Mouse (Mus musculus) megakaryocyte, adult 5-6 weeks (primary cell): Measurements from ENCODE around the gene Gm11492. TPM values are rescaled to one million over a fixed set of nuclear protein-coding genes. Genes with fewer than 3 reads are reported as not detected.

Experiments
- ATAC-seq: 2 replicates; pipeline ENCODE4 v1.8.0; 2016; ENCODE audit warnings: mild to moderate bottlenecking, inconsistent platforms; ENCODE audit not compliant: poor library complexity, severe bottlenecking
- total RNA-seq, 2 experiments: library from RNA; stranded (forward) in 1 of 2; stranded (reverse) in 1 of 2; fragments of 153-499, 151-499 nt in 1 of 2; fragments of 221-1000, 200-1000 nt in 1 of 2; gene quantifications; 2 replicates each; pipeline versions ENCODE4 v1.2.3 to v1.2.4; 2015 to 2017

Gene Gm11492
- total RNA-seq, 2 experiments from 2014 or later = not detected

DNA sequence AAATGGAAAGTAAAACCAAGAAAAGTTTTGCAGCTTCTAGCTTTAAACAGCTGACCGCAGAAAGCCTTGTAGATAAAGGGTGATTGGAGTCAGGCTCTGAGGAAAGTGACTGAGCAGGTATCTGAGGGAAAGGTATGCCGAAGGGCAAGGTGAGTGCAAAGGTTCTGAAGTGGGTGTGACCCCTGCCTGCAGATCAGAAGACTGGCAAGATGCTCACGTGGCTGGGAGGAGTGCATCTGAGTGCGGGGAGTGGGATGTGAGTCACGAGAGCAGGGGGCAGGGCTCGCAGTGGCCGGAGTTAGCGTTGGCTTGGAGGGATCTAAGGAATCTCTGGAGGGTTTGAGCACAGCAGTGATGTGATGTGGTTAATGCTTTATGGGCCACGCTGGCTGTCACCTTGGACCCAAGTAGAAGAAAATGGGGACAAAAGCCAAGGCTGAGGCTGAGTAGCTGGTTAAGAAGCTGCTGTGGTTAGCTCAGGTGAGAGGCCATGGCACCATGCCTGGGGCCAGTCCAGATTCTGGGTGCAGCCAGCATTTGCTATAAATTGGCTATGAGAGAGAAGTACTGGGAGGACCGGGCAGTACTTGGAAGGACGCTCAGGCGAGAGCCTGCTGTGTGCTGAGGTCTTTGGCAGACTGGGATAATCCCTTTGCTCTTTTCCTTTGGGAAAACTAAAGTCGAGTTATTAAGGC is 33.1 kb downstream of the Gm11492 start:
- no peak for ATAC-seq

DNA sequence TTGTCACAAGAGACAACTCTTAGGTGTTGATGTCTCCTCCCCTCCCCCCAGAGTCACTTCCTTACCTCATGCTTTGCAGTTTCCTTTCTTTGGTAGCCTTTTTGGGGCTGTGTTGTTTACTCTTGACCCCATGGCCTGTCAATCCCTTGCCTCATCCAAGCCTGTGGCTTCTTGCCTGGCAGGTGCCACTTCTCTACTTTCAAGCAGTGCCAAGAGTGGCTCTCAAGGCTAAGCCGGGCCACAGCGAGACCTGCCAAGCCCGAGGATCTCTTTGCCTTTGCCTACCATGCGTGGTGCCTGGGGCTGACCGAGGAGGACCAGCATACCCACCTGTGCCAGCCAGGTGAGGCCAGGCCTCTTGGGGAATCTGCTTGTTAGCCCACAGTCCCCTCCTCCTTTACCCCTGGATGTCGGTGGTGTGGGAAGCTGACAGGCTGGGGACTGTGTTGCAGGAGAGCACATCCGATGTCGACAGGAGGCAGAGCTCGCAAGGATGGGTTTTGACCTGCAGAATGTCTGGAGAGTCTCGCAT is 33.9 kb downstream of the Gm11492 start:
- ATAC-seq = no peak

DNA sequence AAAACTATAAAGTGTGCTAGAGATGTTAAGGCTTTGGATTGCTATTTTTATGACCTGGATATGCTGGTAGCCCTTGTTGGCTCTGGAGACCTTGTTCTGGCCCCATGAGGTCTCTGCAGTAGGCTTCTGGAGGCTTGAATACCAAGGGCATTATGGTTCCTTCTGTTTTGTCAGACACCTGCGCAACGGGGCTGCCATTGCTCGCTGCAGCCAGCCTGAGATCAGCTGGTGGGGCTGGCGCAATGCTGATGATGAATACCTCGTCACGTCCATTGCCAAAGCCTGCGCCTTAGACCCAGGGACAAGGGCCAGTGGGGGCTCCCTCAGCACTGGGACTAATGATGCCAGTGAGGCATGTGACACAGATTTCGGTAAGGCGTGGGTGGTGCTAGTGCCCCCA is 35.8 kb downstream of the Gm11492 start:
- ATAC-seq = no peak

DNA sequence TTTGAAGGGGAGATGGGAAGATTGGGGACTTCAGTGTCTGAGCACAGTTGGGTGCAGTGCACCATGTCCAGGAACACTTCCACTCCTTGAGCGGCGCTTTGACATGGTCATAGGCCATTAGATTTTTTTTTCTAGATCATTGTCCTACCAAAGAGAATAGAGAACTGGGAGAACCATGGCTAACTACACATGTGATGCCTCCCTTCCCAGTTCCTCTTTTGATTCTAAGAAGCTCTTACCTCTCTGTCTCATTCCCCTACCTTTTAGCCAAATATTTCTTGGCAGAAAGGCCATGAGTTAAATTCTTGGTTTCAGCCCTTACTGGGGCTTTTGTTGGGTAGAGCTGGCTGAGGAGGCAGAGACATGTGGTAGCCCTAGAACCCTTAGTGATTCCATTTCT is 37.1 kb downstream of the Gm11492 start:
- ATAC-seq = no peak

DNA sequence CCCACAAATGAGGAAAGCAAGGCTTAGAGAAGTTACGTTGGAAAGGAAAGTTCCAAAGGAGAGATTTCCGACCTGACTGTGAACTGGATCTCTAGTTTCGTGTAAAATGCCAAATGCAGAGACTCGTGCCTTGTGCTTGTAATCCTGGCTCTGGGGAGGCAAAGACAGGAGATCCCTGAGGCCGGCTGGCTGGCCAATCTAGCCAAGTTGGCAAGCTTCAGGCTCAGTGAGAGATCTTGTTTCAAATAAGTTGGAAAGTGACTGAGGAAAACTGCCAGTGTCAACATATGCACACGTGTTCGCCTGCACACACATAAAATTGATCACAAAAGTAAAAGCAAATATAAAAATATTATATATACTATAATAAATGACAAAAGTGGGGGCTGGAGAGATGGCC is 42.8 kb downstream of the Gm11492 start:
- ATAC-seq = no peak

DNA sequence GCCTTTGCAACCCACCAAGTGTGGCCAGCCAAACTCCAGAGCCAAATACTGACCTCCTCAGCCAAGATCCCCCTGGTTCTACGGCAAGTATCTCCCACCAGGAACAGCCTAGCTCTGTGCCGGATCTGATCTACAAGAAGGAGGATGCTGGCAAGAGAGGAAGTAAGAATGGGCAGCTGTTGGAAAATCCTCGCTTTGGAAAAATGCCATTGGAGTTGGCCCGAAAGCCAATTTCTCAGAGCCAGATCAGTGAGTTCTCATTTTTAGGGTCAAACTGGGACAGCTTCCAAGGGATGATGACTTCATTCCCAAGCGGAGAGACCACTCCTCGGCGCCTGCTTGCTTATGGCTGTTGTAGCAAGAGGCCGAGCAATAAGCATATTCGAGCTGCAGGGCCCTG is 45.1 kb downstream of the Gm11492 start:
- no peak for ATAC-seq

DNA sequence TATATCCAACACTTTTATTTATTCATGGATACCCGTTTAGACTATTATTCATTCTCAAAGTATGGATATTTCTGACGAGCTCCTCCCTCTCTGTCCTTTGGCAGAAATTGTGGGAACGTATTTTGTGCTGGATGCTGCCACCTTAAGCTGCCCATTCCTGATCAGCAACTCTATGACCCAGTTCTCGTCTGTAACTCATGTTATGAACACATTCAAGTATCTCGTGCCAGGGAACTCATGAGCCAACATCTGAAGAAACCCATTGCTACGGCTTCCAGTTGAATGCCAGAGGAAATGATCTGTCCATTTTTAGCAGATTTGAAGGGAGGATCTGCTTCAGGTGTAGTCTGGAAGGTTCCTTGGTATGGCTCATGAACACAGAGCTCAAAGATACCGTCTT is 47.5 kb downstream of the Gm11492 start:
- no peak for ATAC-seq

DNA sequence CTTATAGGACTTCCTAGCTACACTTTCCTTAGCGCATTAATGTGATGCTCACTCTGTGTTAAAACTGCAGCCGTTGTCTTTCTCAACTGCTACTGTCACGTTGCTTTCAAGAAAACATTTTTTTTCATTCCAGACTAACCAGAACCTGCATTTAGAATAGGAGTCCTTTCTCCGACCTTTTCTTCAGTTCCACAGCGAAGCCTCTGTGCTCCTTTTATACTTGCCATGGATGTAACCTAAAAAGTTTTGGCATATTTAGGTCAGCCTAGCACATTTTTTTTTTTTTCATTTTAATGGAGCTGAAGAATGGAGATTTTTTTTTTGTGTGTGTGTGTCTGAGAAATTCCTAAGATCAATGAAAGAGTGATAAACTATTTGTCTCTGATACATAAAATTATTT is 49.1 kb downstream of the Gm11492 start:
- no peak for ATAC-seq

DNA sequence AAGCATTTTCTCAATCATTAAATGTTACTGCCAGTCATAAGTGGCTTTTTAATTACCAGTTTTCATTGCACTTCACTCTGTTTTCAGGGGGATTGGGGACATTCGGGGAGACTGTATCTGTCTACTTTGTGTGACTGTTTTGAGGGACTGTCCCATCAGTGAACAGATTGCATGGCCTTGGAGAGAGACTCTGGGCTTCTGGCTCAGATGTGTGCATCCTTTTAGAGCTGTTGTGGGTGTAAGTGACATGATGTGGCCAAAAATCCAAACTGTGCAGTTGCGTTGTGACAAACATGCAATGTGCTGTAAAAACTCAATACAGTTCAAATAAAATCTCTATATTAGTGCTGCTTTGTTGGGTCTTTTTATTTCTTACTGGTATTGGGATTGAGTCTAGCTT is 49.5 kb downstream of the Gm11492 start:
- no peak for ATAC-seq

DNA sequence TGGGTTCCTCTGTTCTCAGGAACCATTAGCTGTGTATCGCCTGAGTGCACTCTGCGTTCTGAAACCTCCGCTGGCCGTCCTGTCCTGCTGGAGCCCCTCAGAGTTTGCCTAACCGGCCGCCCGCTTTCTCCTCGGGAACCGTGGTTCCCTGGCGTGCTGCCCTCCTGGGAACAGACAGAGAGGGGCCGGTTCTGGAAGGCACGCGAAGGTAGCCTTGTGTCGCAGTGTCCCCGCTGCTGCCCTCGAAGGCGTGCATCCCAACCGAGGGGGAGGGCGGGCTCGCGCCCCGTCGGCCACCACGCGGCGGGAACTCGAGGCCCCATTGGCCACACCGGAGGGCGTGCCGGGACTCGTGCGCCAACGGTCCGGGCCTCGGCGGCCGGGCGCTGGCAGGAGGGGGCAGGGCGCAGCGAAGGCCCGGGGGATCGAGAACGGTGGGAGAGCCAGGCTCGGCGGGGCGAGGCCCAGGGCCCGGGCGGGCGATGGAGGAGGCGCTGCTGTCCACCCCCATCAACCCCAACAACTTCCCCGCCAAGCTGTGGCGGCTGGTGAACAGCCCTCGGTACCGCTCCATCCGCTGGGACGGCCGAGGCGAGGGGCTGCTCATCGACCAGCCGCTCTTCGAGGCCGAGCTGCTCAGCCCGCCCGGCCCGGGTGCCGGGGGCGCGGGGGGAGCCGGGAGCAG is 50.5 kb downstream of the Gm11492 start, which contains the start of gene Hsf5:
Hsf5 (plus strand) TSS at position 375 of the 685 bp plus-strand sequence.
- no peak for ATAC-seq

DNA sequence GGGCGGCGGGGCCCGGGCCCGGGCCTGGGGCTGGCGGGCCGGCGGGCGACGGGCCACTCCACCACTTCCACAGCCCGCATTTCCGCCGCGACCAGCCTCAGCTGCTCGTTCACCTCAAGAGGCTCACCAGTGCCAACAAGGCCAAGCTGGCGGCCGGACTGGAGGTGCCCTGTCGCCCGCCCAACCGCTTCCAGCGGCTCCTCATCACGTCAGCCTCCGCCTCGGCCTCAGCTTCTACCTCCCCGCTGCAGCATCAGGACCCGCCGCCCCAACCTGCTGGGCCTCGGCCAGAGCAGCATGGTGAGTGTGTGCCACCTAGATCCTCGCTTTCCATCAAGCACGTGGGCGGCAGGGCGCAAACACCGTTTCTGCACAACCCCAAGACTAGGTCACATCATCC is 51.2 kb downstream of the Gm11492 start:
- ATAC-seq = no peak

Other genes with a start within 250 kb of the Gm11492 start
- 0.76 and 0.91 TPM in 2 replicates for gene Ppm1e, start 207.6 kb upstream of the Gm11492 start, total RNA-seq (2015)
- 0.57 and 0.81 TPM in 2 replicates for gene Ppm1e, start 207.6 kb upstream of the Gm11492 start, total RNA-seq (2017)
- 4.6 and 4.8 TPM in 2 replicates for gene Rad51c, start 161.7 kb upstream of the Gm11492 start, total RNA-seq (2015)
- gene Rad51c, start 161.7 kb upstream of the Gm11492 start, total RNA-seq (2017) = 5.2 and 5.7 TPM in 2 replicates
- gene Tex14, start 161.6 kb upstream of the Gm11492 start, total RNA-seq (2015) = 0.13 and 0.43 TPM in 2 replicates
- 0.15 and 1.1 TPM in 2 replicates for gene Tex14, start 161.6 kb upstream of the Gm11492 start, total RNA-seq (2017)
- 1.0 TPM in 1 of 2 replicates, not detected in the other for gene Sept4, start 2.2 kb downstream of the Gm11492 start, total RNA-seq (2015)
- gene Sept4, start 2.2 kb downstream of the Gm11492 start, total RNA-seq (2017) = 0.26 and 4.6 TPM in 2 replicates
- gene Mtmr4, start 25.5 kb downstream of the Gm11492 start, total RNA-seq (2015) = 14.6 and 18.2 TPM in 2 replicates
- 25.9 and 28.1 TPM in 2 replicates for gene Mtmr4, start 25.5 kb downstream of the Gm11492 start, total RNA-seq (2017)
- 0.09 TPM in 1 of 2 replicates, not detected in the other for gene Hsf5, start 50.5 kb downstream of the Gm11492 start, total RNA-seq (2015)
- 0.07 TPM in 1 of 2 replicates, not detected in the other for gene Hsf5, start 50.5 kb downstream of the Gm11492 start, total RNA-seq (2017)
- gene Rnf43, start 96.1 kb downstream of the Gm11492 start, total RNA-seq (2015) = 3.3 and 4.0 TPM in 2 replicates
- gene Rnf43, start 96.1 kb downstream of the Gm11492 start, total RNA-seq (2017) = 3.4 and 8.6 TPM in 2 replicates
- gene Supt4a, start 170.9 kb downstream of the Gm11492 start, total RNA-seq (2015) = 200 and 205 TPM in 2 replicates
- 58.9 and 59.0 TPM in 2 replicates for gene Supt4a, start 170.9 kb downstream of the Gm11492 start, total RNA-seq (2017)
- 5.4 and 8.0 TPM in 2 replicates for gene Tspoap1, start 193.9 kb downstream of the Gm11492 start, total RNA-seq (2015)
- 6.1 and 8.6 TPM in 2 replicates for gene Tspoap1, start 193.9 kb downstream of the Gm11492 start, total RNA-seq (2017)
- 284 and 331 TPM in 2 replicates for gene Mpo, start 226.9 kb downstream of the Gm11492 start, total RNA-seq (2015)
- gene Mpo, start 226.9 kb downstream of the Gm11492 start, total RNA-seq (2017) = 235 and 273 TPM in 2 replicates